Mouse (Mus musculus) splenic B cell, adult 2 months (primary cell): Measurements from ENCODE around the gene Sycp3.
"Not testable (repeated sequence)": the region's sequence is repeated elsewhere in the genome, so short reads cannot be mapped to it uniquely, and the experiment has no call there.

Source experiments
- DNase-seq: peaks from one replicate; pipeline ENCODE4 v3.0.0-alpha.2; 2011; ENCODE audit warnings: low read depth, low spot score
- H3K27me3 ChIP-seq: 2 replicates; pipeline ENCODE4 v1.6.1; 2012; ENCODE audit warnings: mild to moderate bottlenecking, low read length, moderate library complexity, mixed read lengths; ENCODE audit not compliant: control insufficient read depth, poor library complexity, insufficient read depth, severe bottlenecking
- H3K36me3 ChIP-seq: 2 replicates; pipeline ENCODE4 v1.6.1; 2012; ENCODE audit warnings: mild to moderate bottlenecking, low read length, moderate library complexity, mixed read lengths; ENCODE audit not compliant: control insufficient read depth, poor library complexity, insufficient read depth, severe bottlenecking

The Sycp3 gene

GRCm38 (mm10) chr10:88482866-88483265, 23.5 kb downstream of the Sycp3 start:
- not testable (repeated sequence) for DNase-seq, H3K36me3 ChIP-seq, H3K27me3 ChIP-seq

- no peak for DNase-seq
- Histone ChIP-seq H3K36me3 (no peaks in the 10 kb centered on the region; the same call in 1 of the 2 replicates), H3K27me3 (no peaks in the 10 kb centered on the region)
Measured at GRCm38 (mm10) chr10:88488629-88489028, 29.3 kb downstream of the Sycp3 start.

GRCm38 (mm10) chr10:88491632-88492031, 32.3 kb downstream of the Sycp3 start:
- DNase-seq: peak; percentile 7
- no peaks in the 10 kb centered on the region for H3K27me3 ChIP-seq

GRCm38 (mm10) chr10:88492658-88493057, 33.3 kb downstream of the Sycp3 start:
- DNase-seq: peak; percentile 26

More at GRCm38 (mm10) chr10:88491632-88492031, 32.3 kb downstream of the Sycp3 start:
- H3K36me3 ChIP-seq: no peaks in the 10 kb centered on the region; the same call in 1 of the 2 replicates

GRCm38 (mm10) chr10:88494959-88495587, 35.7 kb downstream of the Sycp3 start:
- DNase-seq: no peak
- Histone ChIP-seq H3K27me3 (no peaks in the 10 kb centered on the region), H3K36me3 (no peaks in the 10 kb centered on the region; the same call in 1 of the 2 replicates)

More at GRCm38 (mm10) chr10:88492658-88493057, 33.3 kb downstream of the Sycp3 start:
- H3K27me3 ChIP-seq: no peaks in the 10 kb centered on the region
- no peaks in the 10 kb centered on the region; the same call in 1 of the 2 replicates for H3K36me3 ChIP-seq

GRCm38 (mm10) chr10:88496864-88497564, 37.6 kb downstream of the Sycp3 start:
- no peak for DNase-seq
- H3K27me3 ChIP-seq: no peaks in the 10 kb centered on the region
- no peaks in the 10 kb centered on the region; the same call in 1 of the 2 replicates for H3K36me3 ChIP-seq

GRCm38 (mm10) chr10:88499993-88500392, 40.6 kb downstream of the Sycp3 start:
- no peaks in the 10 kb centered on the region for H3K36me3 ChIP-seq

GRCm38 (mm10) chr10:88501370-88501769, 42.0 kb downstream of the Sycp3 start:
- Histone ChIP-seq H3K27me3 (no peaks in the 10 kb centered on the region), H3K36me3 (no peaks in the 10 kb centered on the region)
- no peak for DNase-seq

More at GRCm38 (mm10) chr10:88499993-88500392, 40.6 kb downstream of the Sycp3 start:
- no peaks in the 10 kb centered on the region for H3K27me3 ChIP-seq
- no peak for DNase-seq

GRCm38 (mm10) chr10:88501886-88502765, 42.8 kb downstream of the Sycp3 start:
- Histone ChIP-seq H3K27me3 (no peaks in the 10 kb centered on the region), H3K36me3 (no peaks in the 10 kb centered on the region)
- no peak for DNase-seq

GRCm38 (mm10) chr10:88502919-88503318, 43.5 kb downstream of the Sycp3 start:
- Histone ChIP-seq H3K27me3 (no peaks in the 10 kb centered on the region), H3K36me3 (no peaks in the 10 kb centered on the region)
- no peak for DNase-seq

- no peaks in the 10 kb centered on the region for H3K36me3 ChIP-seq
- H3K27me3 ChIP-seq: no peaks in the 10 kb centered on the region
- peak; percentile 88 for DNase-seq
Measured at GRCm38 (mm10) chr10:88503421-88504314, 44.3 kb downstream of the Sycp3 start, which contains the start of gene Chpt1. TSS of gene Chpt1 (minus strand) at chr10:88504073.

- Histone ChIP-seq H3K27me3 (no peaks in the 10 kb centered on the region), H3K36me3 (no peaks in the 10 kb centered on the region)
- DNase-seq: peak; percentile 4
Measured at GRCm38 (mm10) chr10:88504481-88504880, 45.1 kb downstream of the Sycp3 start.

GRCm38 (mm10) chr10:88505256-88505655, 45.9 kb downstream of the Sycp3 start:
- Histone ChIP-seq H3K36me3 (no peaks in the 10 kb centered on the region), H3K27me3 (no peaks in the 10 kb centered on the region)
- DNase-seq: no peak

GRCm38 (mm10) chr10:88507691-88508143, 48.3 kb downstream of the Sycp3 start:
- H3K36me3 ChIP-seq: no peaks in the 10 kb centered on the region
- no peaks in the 10 kb centered on the region for H3K27me3 ChIP-seq
- DNase-seq: no peak
